Mouse (Mus musculus) cerebellum, adult 11-12 months (tissue): Measurements from ENCODE around the gene Gata3.

Experiments
- DNase-seq: peaks from one replicate; pipeline ENCODE4 v3.0.0; 2022

Gata3 gene

DNA sequence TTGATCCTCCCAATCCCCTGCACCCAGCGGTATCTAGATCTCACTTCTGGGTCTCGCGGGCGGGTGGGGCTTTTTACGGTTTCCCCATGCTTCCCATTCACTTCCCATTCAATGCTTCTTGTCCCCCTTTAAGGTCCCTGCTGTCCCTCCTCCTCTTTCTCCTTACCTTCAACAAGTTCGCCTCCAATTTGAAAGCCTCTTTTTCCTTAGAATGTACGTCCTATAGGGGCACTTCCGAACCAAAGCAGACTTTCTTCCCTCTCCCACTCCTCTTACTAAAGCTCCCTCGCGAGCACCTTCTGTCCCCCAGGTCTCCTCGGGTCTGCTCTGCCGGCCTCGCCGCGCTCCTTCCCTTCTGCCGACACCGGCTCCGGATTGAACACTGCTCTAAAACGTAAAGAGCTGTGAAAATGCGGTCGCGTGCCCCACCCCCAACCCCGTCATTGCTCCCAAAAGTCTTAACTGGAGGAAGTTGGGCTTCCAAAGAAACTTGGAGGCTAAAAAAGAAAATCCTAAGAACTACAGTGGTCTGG, at the start of gene Gata3:
Gene Gata3, minus strand, starts transcription at position 384 of the 533 bp plus-strand sequence.
- no peak for DNase-seq

DNA sequence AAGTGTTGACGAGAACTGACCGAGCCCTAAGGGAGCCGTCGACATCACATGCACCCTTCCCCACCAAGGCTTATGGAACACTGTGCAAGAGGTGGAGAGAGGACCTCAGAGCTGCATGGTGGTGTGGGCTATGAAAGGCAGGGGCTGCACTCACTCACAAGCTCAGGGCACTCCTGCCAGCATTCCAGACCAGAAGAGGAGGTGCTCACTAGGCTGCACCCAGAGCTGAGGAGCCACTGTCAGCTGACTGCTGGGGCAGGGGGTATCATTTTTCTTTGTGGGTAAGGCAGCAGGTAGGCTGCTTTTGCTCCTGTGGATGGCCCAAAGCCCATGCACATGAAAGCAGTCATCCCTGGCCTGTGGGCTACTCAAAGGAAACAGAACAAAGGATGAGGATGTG, 49.4 kb upstream of the Gata3 start:
- DNase-seq, result no peak

DNA sequence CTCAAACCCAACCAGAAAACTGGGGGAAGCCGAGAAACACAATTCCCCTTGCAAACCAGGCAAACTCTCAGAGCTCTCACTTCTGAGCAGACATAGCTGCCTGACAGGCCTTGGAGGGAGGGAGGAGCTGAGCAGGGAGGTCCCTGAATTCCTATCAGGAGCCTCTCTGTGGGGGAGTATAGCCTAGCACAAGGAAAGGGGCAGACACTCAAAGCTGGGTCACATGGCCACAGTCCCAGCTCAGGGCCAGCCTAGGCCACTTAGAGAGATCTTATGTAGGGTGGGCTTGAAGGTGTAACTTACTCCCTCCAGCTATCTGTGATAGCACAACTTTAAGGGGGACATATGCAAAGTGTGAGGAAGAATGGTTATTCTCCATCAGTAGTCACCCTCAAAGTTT, 46.1 kb upstream of the Gata3 start:
- no peak for DNase-seq

DNA sequence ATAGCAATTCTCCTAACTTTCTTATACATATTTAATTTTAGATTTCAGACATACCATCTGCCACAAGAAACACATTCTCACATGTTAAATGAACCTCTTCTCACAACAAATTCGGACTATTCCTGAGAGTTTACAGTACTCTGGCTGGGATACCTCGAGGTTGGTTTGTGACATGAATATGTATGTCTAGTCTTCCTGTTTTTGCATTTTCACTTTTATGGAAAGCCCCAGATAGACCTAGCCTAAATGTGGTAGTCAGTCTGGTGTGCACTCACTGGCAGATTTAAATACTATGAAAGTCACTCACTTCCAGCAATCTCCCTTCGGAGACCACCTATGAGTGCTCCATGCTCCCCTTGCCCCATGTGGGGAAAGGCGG, 37.1 kb upstream of the Gata3 start:
- no peak for DNase-seq

DNA sequence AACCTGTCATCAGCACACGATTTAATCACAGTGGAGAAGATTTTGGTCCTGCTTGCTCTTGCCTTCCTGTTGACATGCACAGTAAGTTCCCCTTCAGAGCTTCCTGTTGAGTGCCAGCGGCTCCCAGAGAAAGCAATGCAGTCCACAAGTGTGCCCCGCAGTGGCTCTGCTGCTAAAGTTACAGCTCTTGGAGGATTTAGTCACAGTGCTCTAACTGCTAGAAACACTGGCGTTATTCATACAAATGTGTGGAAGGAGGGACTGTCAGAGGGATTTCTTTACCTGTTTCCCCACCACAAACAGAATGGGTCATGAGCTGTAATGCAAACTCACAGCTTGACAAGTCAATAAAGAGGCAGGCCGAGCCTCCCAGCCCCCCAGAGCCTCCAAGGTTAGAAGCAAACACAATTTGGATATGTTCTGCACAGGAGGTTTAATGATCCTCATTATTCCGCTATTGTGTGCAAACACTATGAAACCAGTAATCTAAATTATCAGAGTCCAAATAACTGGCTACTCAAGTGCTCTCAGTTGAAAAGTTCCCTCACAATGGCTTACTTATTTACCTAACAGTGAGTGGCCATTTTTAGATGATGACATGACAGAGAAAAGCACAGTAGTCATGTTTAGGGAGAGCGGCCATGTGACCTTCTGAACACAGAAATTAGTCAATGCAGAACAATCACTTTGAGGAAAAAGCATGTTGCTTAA, 36.5 kb upstream of the Gata3 start:
- no peak for DNase-seq

DNA sequence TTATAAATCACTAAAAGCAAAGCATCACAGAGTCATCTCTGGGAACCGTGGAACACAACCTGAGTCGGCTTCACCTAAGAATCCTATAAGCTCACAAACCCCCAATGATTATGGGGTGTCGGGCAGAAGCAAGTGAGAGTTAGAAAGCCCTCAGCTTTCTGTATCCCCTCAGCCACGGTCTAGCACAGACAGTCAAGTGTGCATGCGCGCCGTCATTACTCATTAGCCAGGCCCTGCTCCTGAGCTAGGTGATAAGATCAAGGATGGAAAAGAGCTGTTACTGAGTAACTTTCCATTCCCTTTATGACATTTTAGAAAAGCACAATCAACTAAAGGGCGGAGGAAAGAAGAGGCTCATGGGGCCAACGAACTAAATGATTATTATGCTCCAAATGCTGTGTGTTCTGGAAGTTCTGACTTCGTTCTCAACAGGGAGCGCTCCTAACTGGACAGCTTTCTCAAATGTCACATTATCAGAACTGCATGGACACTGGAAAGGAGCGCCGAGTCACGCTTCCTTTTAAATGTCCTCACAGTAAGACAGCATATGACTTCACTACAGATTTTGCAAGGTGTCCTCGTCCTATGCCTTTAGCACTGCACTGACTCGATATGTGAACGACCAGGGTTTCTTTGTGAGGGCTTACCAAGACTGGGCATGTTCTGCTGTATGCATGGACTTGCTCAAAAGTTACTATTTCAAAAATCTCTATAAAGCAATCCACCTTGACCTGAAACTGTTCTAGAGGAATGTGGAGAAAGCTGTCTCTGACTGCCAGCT, 29.0 kb upstream of the Gata3 start:
- DNase-seq, result no peak

DNA sequence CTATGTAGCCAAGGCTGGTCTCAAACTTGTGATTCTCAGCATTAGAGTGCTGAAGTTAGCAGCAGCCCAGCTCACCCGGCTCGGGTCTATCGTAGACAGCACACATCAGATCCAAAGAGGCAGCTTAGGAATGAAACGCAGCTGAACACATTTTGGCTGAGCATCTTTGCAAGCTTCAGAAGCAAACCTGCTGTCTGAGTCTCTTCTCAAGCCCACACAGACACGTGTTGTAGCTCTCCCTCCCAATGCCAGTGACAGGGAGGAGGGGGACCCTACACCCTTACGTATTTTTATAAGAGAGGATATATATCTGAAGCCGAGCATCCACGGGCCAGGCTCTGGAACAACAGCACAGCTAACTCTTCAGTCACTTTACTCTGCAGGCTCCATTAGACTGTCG, 27.8 kb upstream of the Gata3 start:
- DNase-seq, result no peak

DNA sequence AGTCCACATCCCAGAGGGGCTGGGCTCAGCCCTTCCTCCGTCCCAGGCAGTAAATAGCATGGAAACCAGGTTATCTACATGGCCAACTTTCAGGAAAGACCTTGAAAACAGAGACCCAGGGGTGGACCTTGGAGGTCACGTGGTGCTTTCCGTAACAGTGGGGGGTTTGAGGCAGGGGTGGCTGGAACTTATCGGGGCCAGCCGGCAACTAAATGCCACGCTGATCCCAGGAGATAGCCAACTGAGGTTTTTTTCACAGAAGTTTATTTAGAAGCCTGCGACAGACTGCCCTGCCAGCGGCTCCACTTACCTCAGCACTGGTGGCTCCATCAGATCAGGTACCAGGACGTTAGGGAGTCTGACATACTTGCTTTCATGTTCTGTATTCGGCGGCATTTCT, 16.2 kb upstream of the Gata3 start:
- no peak for DNase-seq

DNA sequence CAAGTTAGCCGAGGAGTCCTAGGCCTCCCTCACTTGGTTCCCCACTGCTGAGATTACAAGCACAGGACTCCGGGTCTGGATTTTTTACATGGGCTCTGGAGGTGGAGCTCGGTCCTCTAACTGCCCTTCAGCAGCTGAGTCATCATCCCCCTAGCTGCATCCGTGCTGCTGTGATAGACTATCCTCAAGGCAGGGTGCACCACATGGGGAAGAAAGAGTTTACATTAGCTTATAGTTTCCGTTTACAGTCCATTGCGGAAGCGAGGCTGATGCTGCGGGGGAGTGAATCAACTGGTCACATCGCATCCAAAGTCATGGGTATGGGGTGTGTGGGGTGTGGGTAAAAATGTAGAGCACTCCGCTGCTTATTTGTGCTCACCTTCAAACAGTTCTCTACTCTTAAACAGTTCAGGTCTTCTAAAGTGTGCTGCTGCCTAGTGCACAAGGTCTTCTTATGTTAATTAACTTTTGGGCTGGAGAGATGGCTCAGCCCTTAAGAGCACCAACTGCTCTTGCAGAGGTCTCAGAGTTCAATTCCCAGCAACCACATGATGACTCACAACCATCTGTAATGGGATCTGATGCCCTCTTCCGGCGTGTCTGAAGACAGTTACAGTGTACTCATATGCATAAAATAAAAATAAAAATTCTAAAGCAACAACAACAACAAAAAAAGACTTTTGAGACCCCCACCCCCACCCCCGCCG, 14.2 kb upstream of the Gata3 start:
- DNase-seq, result no peak

DNA sequence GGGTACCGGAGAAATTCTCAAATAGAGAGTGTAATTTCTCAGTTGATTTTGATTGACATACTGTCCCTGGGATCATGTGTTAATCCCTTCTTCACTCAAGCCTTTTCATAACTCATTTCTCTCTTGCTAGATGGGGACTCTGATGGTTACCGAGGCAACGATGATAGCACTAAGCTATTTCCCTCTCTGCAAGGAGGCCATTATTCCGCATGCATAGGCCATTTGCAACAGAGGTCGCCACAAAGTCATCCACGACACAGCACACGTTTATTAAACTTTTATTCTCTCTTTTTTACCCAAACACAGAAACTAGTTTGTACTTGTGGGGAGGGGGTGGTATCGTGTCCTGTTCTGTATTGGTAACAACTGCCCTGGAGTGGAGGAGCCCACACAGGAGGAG, 8.0 kb upstream of the Gata3 start:
- DNase-seq, result no peak

DNA sequence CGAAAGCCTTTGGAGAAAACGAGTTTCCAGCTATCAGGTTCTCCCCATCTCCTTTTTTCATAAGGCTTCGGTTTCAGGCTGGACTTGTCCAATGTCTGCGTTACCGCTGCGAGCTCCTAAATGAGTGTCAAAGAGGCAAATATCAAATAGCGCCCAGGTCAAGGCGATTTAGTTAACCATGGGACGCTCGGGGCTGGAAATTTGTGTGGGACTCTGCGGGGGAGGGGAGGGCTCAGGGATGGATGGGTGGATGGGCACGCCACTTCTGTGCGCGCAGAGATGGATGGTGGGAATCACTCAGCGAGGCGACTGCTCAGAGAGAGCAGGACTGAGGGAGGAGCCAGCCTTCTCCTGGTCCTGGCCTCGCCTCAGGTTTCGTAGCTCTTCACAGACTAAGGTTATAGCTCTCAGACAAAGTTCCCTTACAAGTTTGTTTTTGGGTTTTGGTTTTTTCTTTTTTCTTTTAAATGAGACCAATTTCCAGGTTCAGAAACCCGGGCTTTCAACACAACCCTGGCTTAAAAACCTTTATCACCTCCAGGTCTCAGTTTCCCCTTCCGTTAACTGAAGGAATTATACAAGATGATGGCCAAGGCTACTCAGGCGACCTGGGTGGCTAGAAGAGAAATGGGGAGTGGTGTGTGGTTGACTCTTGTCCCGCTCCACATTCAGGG, 6.4 kb upstream of the Gata3 start:
- no peak for DNase-seq

DNA sequence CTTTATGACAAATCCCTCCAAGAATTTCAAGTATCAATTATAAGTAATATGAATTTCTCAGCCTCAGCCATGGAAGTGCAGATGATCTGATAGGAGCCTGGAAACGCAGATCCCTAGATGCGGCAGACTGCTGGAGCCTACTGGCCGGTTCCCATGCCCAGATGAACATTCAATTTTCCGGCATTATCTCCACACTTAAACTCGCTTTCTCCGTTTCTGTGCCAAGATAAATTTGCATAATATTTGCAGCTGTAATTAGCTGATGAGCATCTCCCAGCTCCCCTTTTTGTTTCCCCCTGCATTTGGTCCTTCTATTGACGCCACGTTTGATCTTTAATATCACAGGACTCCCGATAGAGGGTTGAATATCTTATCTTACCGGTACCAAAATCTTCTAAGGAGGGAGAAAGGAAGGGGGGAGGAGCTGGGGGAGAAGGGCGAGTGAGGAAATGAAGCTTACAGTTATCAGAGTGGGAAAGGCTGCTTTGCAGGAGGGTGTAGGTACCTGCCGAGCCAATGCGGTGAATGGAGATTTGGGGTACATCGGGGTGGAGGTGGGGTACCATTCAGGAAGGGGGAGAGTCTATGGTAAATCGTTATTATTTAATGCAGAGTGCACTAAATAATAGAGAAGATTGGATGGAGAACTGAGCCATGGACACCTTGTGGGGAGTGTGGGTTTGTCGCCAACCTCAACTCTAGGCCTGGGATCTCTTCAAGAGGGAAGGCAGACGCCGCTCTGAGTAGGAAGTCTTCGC, 5.2 kb upstream of the Gata3 start:
- no peak for DNase-seq

DNA sequence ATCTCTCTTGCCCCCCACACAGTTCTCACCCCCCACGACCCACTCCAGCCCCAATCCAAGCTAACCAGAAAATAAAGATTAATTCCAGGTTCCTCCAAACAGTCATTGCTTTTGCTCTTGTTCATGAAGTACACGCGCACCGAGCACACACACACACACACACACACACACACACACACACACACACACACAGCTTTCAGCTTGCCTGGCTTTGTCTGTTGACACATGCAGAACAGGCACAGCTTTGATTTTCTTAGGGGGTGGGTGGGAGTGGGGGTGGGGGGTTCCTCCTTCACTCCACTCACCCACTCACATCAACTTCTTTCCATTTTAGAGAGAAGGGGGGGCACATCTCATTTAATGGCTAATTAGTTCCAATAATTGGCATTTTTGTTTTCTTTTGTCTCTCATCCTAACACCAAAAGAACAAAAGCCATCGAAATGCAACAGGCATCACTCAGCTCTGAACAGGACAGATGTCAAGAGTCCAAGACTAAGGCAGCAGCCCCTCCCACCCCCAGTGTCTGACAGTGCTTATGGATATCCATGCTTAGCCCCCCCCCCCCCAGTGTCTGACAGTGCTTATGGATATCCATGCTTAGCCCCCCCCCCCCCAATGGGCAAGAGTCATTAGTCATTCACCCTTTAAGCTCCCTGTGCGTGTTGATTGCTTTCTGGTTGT, 3.6 kb upstream of the Gata3 start:
- DNase-seq, result no peak

DNA sequence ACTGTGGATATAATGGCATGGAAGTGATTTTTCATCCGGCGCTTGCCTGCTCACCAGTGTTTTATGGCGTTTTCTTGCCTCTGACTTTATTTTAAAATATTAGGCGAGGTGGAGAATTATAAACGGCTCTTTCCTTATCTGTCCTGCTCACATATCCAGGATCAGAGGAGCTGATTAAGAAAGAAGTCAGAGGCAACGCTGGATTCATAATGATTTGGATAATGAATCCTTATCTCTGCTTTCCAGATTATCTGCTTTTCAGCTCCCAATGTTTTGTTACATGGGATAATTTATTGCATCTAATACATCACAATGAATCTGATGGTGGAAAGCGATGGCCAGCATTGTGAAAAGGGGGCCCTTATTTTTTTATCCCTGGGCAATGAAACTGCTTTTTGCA, 2.7 kb upstream of the Gata3 start:
- no peak for DNase-seq

DNA sequence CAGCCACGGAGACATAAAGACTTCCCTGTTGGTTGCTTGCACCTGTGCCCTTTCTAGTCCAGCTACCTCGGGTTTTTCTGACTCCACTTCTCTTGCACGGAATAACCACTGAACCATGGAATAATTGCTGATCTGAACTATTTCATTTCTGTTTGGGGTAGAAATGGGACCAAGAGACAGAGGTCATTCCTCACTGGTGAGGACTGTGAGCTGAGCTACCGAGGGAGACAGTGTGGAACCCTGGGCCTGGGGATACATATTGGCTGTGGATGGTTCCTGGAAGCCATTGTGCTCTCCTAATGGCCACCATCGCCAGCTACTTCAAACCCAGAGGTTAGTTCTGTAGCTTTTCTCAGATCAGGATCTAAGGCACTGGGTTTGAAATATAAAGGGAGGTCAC, 1.1 kb upstream of the Gata3 start:
- DNase-seq, result no peak

DNA sequence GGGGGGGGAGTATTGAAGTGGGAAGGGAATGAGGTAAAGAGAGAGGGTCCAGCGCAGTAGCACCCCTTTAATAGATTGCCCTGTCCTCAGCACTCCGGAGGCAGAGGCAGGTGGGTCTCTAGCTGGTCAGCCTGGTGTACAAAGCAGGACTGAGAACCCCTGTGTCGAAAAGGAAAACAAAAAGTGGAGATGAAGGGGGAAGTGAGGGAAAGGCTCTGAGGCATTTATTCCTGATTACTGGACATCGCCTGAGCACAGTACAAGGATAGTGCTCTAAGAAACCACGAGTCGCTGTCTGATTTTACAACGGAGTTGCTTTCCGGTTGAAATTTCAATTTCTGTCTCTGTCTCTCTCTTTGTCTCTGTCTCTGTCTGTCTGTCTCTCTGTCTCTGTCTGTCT, 417 bp upstream of the Gata3 start:
- DNase-seq, result no peak

DNA sequence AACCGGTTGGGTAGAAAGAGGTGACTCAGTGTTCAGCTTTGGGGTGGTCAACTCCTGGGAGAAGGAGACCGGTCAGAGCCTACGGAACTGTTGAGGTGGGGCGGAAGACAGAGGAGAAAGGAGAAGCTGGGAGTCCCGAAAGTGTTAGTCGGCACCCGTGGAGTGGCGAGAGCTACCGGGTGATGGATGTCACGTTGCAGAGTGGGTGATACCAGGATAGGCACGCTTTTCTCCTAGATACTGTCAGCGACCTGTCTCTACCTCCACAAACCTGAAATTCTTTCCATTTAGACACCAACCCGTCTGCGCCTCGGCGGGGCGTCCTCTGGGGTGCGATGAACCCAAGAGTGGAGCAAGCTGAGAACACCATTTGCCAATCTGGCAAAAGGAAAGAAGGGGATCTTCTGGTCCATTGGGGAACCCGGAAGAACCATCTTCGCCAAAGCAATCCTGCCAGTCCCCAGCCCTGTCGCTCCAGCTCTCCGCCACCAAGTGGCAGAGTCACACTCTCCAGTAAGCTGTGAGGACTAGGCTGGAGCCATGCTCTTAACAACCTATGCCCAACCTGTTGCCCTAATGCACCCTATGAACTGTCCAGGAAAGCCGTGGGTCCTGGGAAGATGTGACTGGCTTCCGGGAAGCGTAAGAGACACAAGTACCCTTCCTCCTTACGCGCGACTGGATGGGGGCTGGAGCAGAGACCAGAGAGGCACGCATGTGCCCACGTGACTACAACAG, 752 bp downstream of the Gata3 start, which contains the start of gene 9230102O04Rik:
Gene 9230102O04Rik, minus strand, starts transcription at position 628 of the 738 bp plus-strand sequence.
- no peak for DNase-seq

DNA sequence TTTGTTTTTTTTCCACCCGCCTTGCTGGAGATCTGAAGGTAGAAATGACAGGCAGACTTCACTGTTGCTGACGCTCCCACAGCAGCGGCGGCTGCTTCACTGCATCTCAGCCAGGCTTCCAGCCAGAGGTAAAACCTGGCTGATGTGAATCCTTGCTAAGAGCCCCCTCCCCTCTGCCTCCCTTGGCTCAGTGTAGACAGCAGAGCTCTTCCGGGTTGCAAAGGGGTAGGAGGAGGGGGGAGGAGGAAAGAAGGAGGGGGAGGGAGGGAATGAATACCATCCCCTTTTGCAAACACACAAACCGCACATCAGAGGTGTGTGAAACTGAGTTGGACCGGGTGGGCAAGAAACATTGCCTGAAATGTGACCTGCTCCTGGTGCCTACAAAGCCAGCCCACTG, 2.2 kb downstream of the Gata3 start:
- no peak for DNase-seq

DNA sequence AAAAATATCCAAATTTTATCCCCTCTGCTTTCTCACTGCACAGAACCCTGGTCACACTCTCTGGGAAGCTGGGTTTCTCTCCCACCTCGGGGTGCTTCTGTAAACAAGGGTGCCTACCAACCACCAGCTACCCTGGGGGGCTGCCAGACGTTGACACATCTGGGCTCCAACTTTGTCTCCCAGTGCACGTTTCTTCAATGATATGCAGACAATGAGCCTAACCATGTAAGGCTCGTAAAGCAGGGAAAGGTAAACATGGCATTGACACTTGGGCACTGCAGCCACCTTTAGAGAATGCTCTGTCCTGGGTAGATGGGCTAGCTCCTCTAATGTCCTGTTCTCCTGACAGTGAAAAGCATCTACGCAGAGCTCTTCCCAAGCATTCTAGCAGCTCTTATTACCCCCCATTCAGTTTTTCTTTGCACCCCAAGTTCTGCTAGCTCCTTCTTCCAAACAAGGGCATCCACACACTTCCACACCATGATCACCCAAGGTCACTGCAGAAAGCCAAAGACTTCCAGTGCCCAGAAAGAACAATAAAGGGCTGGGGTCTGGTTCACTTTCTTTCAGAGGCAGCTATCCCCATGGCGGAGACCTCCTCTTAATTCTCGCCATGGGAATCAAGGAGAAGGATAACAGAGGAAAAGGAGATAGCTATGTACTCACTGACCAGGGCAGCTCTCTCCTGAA, 2.8 kb downstream of the Gata3 start:
- DNase-seq, result no peak

DNA sequence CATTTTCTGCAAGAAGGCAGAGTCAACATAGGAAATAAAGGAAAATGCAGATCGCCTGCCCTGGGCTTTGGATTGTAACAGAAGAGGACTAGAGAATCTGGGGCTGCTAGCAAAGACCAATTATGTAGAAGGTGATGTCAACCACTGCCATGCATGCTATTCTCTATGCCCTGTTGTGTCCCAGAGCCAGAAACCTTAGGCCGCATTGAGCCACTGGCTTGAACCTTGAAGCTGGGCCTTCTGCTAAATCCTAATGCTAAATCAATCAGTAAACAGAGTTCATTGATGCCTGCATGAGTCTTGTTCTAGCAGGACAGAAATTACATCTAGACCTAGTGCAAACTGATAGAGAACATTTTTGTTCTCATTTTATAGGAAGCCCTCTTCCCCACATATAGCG, 3.8 kb downstream of the Gata3 start:
- DNase-seq, result no peak
